Mouse (Mus musculus) embryonic facial prominence, embryonic 12.5 days (tissue): ENCODE results near the gene Kremen1. TPM values are rescaled to one million over a fixed set of nuclear protein-coding genes. Genes with fewer than 3 reads are reported as not detected.

Experiments
- ATAC-seq: fragments of 200-750 bp; cut with Nextera tagmentation; 2 replicates; pipeline ENCODE4 v1.8.0; 2017; ENCODE audit not compliant: insufficient number of reproducible peaks, insufficient read depth, low FRiP score, low TSS enrichment
- H3K27ac ChIP-seq: fragments of 300-500 bp; sonication (generic); 2 replicates; pipeline ENCODE4 v1.5.1; 2016; ENCODE audit warnings: mild to moderate bottlenecking
- H3K27me3 ChIP-seq: fragments of 300-500 bp; sonication (generic); 2 replicates; pipeline ENCODE4 v1.6.1; 2016; ENCODE audit warnings: mild to moderate bottlenecking, moderate library complexity
- H3K36me3 ChIP-seq: fragments of 300-500 bp; sonication (generic); 2 replicates; pipeline ENCODE4 v1.6.1; 2016; ENCODE audit warnings: mild to moderate bottlenecking
- H3K4me1 ChIP-seq: fragments of 300-500 bp; sonication (generic); 2 replicates; pipeline ENCODE4 v1.6.1; 2016
- H3K4me2 ChIP-seq: fragments of 300-500 bp; sonication (generic); replicated peaks from 2 replicates; pipeline ENCODE4 v1.6.1; 2016; ENCODE audit warnings: mild to moderate bottlenecking, moderate library complexity
- H3K4me3 ChIP-seq: fragments of 300-500 bp; sonication (generic); 2 replicates; pipeline ENCODE4 v1.5.1; 2016; ENCODE audit warnings: mild to moderate bottlenecking
- H3K9ac ChIP-seq: fragments of 300-500 bp; sonication (generic); 2 replicates; pipeline ENCODE4 v1.6.1; 2016; ENCODE audit warnings: mild to moderate bottlenecking, moderate library complexity
- H3K9me3 ChIP-seq: fragments of 300-500 bp; sonication (generic); 2 replicates; pipeline ENCODE4 v1.6.1; 2016; ENCODE audit warnings: mild to moderate bottlenecking, moderate library complexity
- WGBS: fragments of 180-500 bp; shearing (Covaris S2); methylation state at CpG from one replicate; pipeline ENCODE4 v1.1.7; 2016; 5-methylcytosine and 5-hydroxymethylcytosine counted together
- polyA plus RNA-seq: library from polyadenylated mRNA; unstranded; fragments of >200 nt; fragmentation: Nextera tagmentation; extraction: Ambion mirVana; gene quantifications from 2 replicates; pipeline ENCODE4 v1.2.1, GENCODE M21; 2016

Kremen1 gene
- polyA plus RNA-seq, 1 experiment from 2014 or later: 24.7 TPM

DNA sequence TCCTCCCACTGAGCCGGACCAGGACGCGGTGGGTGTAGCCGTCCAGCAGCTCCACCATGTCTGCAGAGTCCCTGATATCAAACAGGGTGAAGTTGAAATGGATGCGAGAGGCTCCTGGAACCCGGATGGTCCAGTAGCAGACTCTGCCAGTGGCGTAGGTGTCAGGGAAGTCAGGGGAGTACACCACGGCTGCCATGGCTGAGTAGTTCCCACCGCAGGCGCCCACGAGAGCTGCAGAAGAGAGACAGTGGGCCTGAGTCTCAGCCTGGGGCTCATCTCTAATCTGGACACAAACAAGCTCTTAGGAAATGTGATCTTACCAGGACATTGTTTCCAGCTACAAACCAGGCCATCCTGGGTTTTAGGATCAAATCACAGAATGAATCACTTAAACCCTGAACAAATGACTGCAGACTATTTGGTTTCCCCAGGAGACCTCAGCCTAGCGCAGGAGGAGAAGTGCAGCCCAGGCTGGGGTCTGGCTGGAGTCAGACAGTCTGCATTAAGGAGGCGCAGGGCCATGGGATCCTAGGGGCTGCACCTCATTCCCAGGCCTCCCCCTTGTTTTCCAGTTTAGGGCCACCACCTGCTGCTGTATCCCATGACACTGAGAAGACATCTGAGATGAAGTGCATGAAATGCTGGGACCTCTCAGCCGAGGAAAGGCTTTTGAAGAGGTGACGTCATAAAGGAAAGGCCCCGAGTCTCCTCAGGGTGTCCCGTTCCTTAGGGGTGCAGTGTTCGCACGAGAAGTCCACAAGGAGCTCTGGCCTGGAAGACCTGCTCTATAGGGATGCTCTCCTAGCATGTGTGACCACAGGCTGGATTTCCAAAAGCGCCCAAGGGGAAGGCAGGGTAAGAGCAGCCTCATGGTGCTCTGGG is 59.3 kb downstream of the Kremen1 start:
- Histone ChIP-seq H3K4me3 (no peak overlapping the region), H3K9ac (no peak overlapping the region), H3K36me3 (peaks cover 41% of the 10 kb centered on the region), H3K4me2 (no peak overlapping the region), H3K9me3 (no peaks in the 10 kb centered on the region), H3K4me1 (0 out of 2 replicates have a peak, but pooled peaks cover 3% of the 10 kb centered on the region), H3K27ac (peak overlapping the region; percentile 30; the same call in 1 of the 2 replicates), H3K27me3 (no peaks in the 10 kb centered on the region)
- 68% methylated on average over 20 of the region's 20 CpGs for WGBS
- no peak for ATAC-seq

DNA sequence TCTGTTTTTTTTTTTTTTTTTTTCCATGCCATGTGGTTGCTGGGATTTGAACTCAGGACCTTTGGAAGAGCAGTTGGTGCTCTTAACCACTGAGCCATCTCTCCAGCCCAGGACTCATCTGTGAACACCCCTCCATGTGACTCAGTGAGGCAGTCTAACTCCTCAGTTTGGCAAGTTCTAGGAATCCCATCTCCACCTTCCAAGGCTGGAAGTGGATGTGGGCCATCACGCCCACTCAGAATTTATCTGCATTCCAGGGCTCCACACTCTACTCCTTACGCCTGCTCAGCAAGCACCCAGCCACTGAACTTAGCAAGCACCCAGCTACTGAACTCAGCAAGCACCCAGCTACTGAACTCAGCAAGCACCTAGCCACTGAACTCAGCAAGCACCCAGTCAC is 61.5 kb downstream of the Kremen1 start:
- Histone ChIP-seq H3K4me3 (no peak overlapping the region), H3K4me2 (no peak overlapping the region), H3K4me1 (peaks cover 3% of the 10 kb centered on the region; the same call in 1 of the 2 replicates), H3K36me3 (peaks cover 33% of the 10 kb centered on the region), H3K9me3 (no peaks in the 10 kb centered on the region), H3K27ac (no peak overlapping the region), H3K9ac (no peak overlapping the region), H3K27me3 (no peaks in the 10 kb centered on the region)
- 94% methylated on average over 2 of the region's 2 CpGs for WGBS
- no peak for ATAC-seq

DNA sequence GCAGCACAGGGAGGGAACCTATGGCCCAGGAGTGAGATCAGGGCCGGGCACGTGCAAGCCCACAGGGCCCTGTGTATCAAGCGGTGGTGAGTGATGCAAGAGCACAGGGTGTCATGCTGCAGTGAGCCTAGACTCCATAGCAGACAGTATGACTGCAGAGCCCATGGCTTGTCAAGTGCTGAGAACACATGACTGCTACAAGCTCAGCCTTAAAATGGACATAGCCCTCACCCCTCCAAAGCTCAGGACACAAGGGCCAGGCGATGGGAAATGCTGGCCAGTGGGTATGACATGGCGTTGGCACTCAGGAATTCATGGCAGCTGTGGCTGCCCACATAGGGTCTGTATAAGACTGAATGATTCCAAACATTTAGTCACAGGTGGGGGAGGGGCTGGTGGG is 64.3 kb downstream of the Kremen1 start:
- Histone ChIP-seq H3K27me3 (no peaks in the 10 kb centered on the region), H3K9me3 (no peaks in the 10 kb centered on the region), H3K9ac (no peak overlapping the region), H3K4me3 (no peak overlapping the region), H3K4me2 (no peak overlapping the region), H3K4me1 (no peaks in the 10 kb centered on the region; the same call in 1 of the 2 replicates), H3K27ac (no peak overlapping the region), H3K36me3 (peaks cover 41% of the 10 kb centered on the region)
- no peak for ATAC-seq
- WGBS: 80% methylated on average over 5 of the region's 5 CpGs

DNA sequence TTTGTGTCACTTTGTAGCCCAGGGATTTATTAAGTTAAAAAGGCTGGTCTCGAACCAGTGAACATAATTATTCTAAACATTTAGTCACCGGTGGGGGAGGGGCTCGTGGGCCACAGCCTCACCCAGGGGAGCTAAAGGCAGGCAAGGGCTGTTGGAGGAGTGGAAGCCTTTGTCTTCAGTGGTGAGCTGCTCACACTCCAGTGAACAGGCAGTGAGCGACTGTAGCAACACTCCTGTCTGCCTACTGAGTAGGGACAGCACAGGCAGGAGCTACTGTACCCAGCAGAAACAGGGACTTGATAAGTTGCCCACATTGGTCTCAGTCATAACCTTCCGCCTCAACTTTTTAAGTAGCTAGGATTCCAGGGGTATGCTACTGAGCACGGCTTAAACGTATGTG is 64.8 kb downstream of the Kremen1 start:
- no peak overlapping the region for H3K4me3 ChIP-seq
- no peaks in the 10 kb centered on the region for H3K27me3 ChIP-seq
- H3K36me3 ChIP-seq: peaks cover 41% of the 10 kb centered on the region
- no peak for ATAC-seq
- no peaks in the 10 kb centered on the region for H3K9me3 ChIP-seq
- 69% methylated on average over 7 of the region's 7 CpGs for WGBS
- H3K9ac ChIP-seq: no peak overlapping the region
- peaks cover 4% of the 10 kb centered on the region; the same call in 1 of the 2 replicates for H3K4me1 ChIP-seq
- H3K27ac ChIP-seq: no peak overlapping the region
- no peak overlapping the region for H3K4me2 ChIP-seq

DNA sequence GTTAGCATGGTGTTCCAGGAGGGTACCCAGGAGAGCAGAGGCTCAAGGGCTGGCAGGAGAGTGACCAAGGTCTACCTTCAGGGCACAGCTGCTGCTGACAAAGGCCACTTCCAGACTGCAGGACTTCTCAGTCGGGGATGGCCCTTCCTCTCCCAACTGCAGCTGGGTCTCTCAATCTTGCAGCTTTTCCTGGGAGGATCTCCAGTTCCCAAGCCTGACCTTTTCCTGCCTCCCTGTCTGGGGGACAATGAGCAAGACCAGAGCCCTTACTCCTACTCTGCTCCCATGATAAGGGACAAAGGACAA is 67.8 kb downstream of the Kremen1 start:
- no peak for ATAC-seq
- peaks cover 12% of the 10 kb centered on the region; the same call in 1 of the 2 replicates for H3K4me1 ChIP-seq
- no peak overlapping the region for H3K4me2 ChIP-seq
- H3K27ac ChIP-seq: no peak overlapping the region
- peaks cover 27% of the 10 kb centered on the region for H3K36me3 ChIP-seq
- no peak overlapping the region for H3K4me3 ChIP-seq
- no peak overlapping the region for H3K9ac ChIP-seq
- no peaks in the 10 kb centered on the region for H3K9me3 ChIP-seq
- no peaks in the 10 kb centered on the region for H3K27me3 ChIP-seq
- WGBS: 44% methylated on average over 1 of the region's 1 CpGs

DNA sequence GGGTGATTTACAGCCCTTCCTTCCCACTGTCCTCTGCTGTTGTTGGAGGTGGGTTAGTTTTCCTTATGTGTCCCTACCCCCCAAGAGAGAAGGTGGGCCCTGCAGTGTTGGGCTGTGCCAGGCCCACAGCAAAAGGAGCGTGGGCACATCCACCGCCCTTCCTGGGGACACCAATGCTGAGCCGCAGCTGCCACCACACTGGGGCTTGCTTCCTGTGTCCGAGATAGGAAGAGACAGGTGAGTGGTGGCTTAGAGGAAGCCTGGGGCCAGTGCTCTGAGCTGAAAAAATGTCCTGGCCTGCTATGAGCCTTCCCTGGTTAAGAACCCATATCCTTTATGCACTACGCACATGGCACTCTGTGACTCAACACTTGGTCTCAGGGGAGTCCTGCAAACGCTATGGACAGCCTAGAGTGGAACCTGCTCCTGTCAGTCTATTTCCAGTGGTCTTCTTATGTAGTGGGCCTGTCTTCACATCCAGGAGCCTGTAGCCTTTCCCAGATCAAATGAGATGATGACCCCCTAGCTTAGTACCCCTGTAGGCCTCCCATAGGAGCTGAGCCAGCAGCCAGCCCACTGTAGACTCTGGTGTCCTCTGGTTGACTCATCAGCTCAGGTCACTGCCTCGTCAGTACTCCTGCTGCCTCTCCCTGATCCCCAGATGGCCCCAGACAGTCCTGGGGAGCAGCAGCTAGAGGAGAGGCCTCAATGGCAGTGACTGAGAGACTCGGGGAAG is 68.3 kb downstream of the Kremen1 start:
- peak overlapping the region; percentile 13; the same call in 1 of the 2 replicates for H3K27ac ChIP-seq
- no peak overlapping the region for H3K4me2 ChIP-seq
- no peak overlapping the region for H3K4me3 ChIP-seq
- peaks cover 12% of the 10 kb centered on the region; the same call in 1 of the 2 replicates for H3K4me1 ChIP-seq
- no peak overlapping the region for H3K9ac ChIP-seq
- 78% methylated on average over 8 of the region's 8 CpGs for WGBS
- no peaks in the 10 kb centered on the region for H3K9me3 ChIP-seq
- H3K36me3 ChIP-seq: peaks cover 23% of the 10 kb centered on the region
- no peak for ATAC-seq
- no peaks in the 10 kb centered on the region for H3K27me3 ChIP-seq

DNA sequence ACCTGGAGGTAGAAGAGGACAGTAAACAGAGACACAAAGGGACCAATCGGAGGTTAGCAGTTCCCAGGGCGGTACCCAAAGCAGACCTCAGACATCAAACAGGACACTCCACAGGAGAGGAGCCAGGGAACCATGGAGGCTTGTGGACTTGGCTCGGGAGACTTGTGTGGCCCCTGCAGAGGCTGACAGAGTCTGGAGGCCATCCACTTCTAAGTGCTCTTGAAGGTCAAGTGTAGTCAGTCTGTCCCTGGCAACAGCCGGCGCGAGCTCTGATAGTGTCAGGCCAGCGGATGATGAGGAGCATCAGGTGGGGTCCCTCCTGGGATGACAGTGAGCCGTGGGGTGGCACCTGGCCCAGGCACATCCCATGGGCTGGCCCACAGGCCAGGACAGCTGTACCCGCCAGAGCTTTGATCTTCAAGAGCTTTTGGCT is 69.3 kb downstream of the Kremen1 start:
- WGBS: 58% methylated on average over 9 of the region's 9 CpGs
- ATAC-seq: no peak

DNA sequence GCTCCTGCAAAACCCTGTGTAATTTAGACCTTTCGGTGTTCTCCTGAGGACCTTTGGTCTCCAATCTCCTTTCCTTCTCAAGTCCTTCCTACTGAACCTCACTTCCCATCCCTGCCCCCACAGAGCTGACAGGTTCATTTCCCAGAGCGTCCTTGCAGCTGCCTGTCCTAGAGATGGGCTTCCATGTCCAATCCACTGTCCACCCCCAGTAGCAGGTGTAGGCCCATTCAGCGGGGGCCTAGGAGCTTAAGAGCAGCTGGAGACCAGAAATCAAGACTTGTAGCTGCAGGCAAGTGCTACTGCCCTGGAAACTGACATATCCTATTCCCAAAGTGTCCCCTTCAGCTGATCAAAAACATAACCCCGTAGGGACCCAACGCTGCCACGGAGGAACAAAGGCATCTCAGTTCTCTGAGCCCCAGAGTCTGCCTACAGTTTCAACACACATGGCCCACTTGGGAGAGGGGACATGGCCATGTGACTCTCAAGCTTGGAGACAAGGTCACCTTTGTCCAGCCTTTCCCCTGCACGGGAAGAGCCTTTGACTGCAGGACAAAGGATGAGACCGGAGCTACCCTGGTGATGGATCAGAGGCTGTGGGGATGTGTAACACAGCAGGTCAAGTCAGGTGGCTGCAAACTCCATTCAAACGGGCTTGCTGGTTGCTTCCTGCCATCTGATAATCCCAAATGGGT is 72.0 kb downstream of the Kremen1 start:
- no peak for ATAC-seq
- Histone ChIP-seq H3K27ac (no peak overlapping the region), H3K4me2 (no peak overlapping the region), H3K9ac (no peak overlapping the region), H3K4me1 (peaks cover 19% of the 10 kb centered on the region), H3K4me3 (no peak overlapping the region), H3K27me3 (no peaks in the 10 kb centered on the region), H3K9me3 (no peaks in the 10 kb centered on the region), H3K36me3 (0 out of 2 replicates have a peak, but pooled peaks cover 8% of the 10 kb centered on the region)
- 27% methylated on average over 9 of the region's 9 CpGs for WGBS

More for the DNA sequence above, 69.3 kb downstream of the Kremen1 start:
- H3K4me3 ChIP-seq: no peak overlapping the region
- no peak overlapping the region for H3K4me2 ChIP-seq
- H3K27me3 ChIP-seq: no peaks in the 10 kb centered on the region
- H3K9me3 ChIP-seq: no peaks in the 10 kb centered on the region
- H3K27ac ChIP-seq: no peak overlapping the region
- H3K36me3 ChIP-seq: peaks cover 16% of the 10 kb centered on the region
- no peak overlapping the region for H3K9ac ChIP-seq
- H3K4me1 ChIP-seq: peaks cover 12% of the 10 kb centered on the region; the same call in 1 of the 2 replicates

DNA sequence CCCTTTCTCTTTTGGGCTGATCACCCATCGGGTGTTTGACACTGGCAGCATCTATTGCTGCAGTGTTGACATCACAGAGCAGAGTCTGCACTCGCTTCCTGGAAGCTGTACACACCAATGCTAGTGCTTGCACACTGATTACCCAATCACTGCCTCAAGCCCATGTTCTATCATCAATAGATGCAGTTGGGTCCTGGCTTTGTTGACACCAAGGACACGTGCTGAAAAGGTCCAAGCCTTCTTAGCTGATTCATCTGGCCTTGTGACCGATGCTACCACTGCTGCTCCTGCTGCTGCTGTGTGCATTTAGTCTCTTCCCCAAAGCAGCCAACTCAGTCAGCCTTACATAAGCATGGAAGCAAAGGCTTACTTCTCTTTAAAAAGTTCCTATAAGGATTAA is 73.2 kb downstream of the Kremen1 start:
- Histone ChIP-seq H3K27me3 (no peaks in the 10 kb centered on the region), H3K36me3 (0 out of 2 replicates have a peak, but pooled peaks cover 8% of the 10 kb centered on the region), H3K4me3 (no peak overlapping the region), H3K4me1 (peaks cover 27% of the 10 kb centered on the region), H3K27ac (no peak overlapping the region), H3K9ac (no peak overlapping the region), H3K9me3 (no peaks in the 10 kb centered on the region), H3K4me2 (no peak overlapping the region)
- 86% methylated on average over 4 of the region's 4 CpGs for WGBS
- ATAC-seq: no peak

DNA sequence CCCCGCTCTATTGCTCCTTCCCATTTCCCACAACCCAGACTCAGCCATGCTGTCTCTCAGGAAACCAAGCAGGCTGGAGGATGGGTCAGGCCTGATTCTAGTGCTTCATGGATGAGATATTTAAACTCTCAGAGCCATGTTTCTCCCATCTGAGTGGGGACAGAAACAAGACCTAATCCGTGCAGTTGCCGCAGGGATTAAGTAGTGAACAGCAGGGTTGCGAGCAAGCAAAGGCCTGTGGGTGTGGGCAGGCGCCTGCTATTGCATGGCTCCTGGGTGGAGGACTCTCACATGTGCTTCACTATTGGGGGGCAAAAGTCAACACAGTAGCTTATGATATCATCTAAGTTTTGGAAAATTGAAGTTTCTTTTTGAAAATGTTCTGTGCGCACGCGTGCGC is 76.5 kb downstream of the Kremen1 start:
- H3K4me1 ChIP-seq: peaks cover 22% of the 10 kb centered on the region
- no peak for ATAC-seq
- H3K4me3 ChIP-seq: no peak overlapping the region
- WGBS: 73% methylated on average over 9 of the region's 9 CpGs
- no peaks in the 10 kb centered on the region for H3K27me3 ChIP-seq
- H3K9ac ChIP-seq: no peak overlapping the region
- H3K27ac ChIP-seq: peak overlapping the region; percentile 85
- no peaks in the 10 kb centered on the region for H3K9me3 ChIP-seq
- H3K36me3 ChIP-seq: no peaks in the 10 kb centered on the region
- 0 out of 2 replicates have a peak overlapping the region, but pooled peaks have one; percentile 22 for H3K4me2 ChIP-seq

DNA sequence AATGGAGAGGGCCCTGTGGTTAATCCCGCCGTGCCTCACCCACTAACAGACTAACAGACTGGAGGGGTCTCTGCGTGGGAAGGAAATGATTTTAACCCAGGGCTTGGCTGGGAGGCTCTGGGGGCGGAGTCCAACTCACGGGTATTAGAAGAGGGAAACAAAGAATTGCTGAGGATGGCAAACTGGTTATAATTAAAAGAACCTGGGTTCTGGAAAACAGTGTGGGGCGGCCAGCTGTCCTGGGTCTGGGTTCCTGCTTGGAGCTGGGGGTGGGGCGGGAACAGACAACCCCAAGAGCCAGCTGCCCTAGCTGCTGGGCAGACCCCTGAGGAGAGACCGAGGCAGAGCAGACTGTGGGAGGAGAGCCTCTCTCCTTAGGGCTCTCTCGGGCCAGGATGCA is 77.1 kb downstream of the Kremen1 start:
- no peak overlapping the region for H3K4me3 ChIP-seq
- H3K36me3 ChIP-seq: no peaks in the 10 kb centered on the region
- H3K9me3 ChIP-seq: no peaks in the 10 kb centered on the region
- no peaks in the 10 kb centered on the region for H3K27me3 ChIP-seq
- 12% methylated on average over 9 of the region's 9 CpGs for WGBS
- peak overlapping the region; percentile 10; the same call in 1 of the 2 replicates for H3K9ac ChIP-seq
- H3K27ac ChIP-seq: peak overlapping the region; percentile 85
- H3K4me2 ChIP-seq: peak overlapping the region; percentile 22; the same call in 1 of the 2 replicates
- peaks cover 20% of the 10 kb centered on the region for H3K4me1 ChIP-seq
- peak; percentile 60 for ATAC-seq
